Mouse (Mus musculus) thymus, adult 2 months (tissue): ENCODE measurements around the gene Gm20388. TPM values are rescaled to one million over a fixed set of nuclear protein-coding genes. Genes with fewer than 3 reads are reported as not detected.
A peak's percentile ranks its signal among the peaks of the same experiment; 100 is the strongest.

Experiments
- DNase-seq: peaks from one replicate; pipeline ENCODE4 v3.0.0; 2021
- H3K27ac ChIP-seq: fragments of 200-500 bp; 2 replicates; pipeline ENCODE4 v1.5.1; 2012; ENCODE audit warnings: low read length, control low read depth; ENCODE audit not compliant: control insufficient read depth, insufficient read depth
- H3K27me3 ChIP-seq: fragments of 200-500 bp; 2 replicates; pipeline ENCODE4 v1.6.1; 2012; ENCODE audit warnings: mild to moderate bottlenecking, low read length, moderate library complexity, mixed read lengths; ENCODE audit not compliant: control insufficient read depth, insufficient read depth
- H3K36me3 ChIP-seq: fragments of 200-500 bp; 2 replicates; pipeline ENCODE4 v1.6.1; 2012; ENCODE audit warnings: mild to moderate bottlenecking, low read length, moderate library complexity; ENCODE audit not compliant: control insufficient read depth, insufficient read depth
- H3K4me1 ChIP-seq: fragments of 200-500 bp; replicated peaks from 2 replicates; pipeline ENCODE4 v1.6.1; 2012; ENCODE audit warnings: low read length; ENCODE audit not compliant: control insufficient read depth, insufficient read depth
- H3K4me3 ChIP-seq: fragments of 200-500 bp; 2 replicates; pipeline ENCODE4 v1.5.1; 2012; ENCODE audit warnings: mild to moderate bottlenecking, low read length, control low read depth, moderate library complexity; ENCODE audit not compliant: control insufficient read depth, insufficient read depth
- CTCF ChIP-seq: fragments of 200-500 bp; IDR thresholded peaks from 2 replicates; pipeline ENCODE4 v1.5.1; 2012; ENCODE audit warnings: mild to moderate bottlenecking, control low read depth, low read length, moderate library complexity, borderline replicate concordance; ENCODE audit not compliant: control insufficient read depth, poor library complexity, insufficient read depth; ENCODE audit errors: extremely low read depth
- POLR2A ChIP-seq: fragments of 200-500 bp; IDR thresholded peaks from 2 replicates; pipeline ENCODE4 v1.6.1; 2012; ENCODE audit warnings: mild to moderate bottlenecking, low read length, control low read depth, moderate library complexity; ENCODE audit not compliant: control insufficient read depth, poor library complexity, insufficient read depth; ENCODE audit errors: extremely low read depth
- WGBS: fragments of 180-500 bp; shearing (Covaris S2); methylation state at CpG from one replicate; pipeline ENCODE4 v1.1.7; 2018; 5-methylcytosine and 5-hydroxymethylcytosine counted together
- polyA plus RNA-seq: library from polyadenylated mRNA; depleted of rRNA; stranded (reverse); fragments of >200 nt; gene quantifications from 2 replicates; pipeline ENCODE4 v1.2.3, GENCODE M21; 2012

The Gm20388 gene
- polyA plus RNA-seq, 1 experiment, result 103 TPM

GRCm38 (mm10) chr8:122680171-122680570 is 2769.5 kb downstream of the Gm20388 start:
- H3K4me1 ChIP-seq, result peaks cover 53% of the 10 kb centered on the region
- H3K27me3 ChIP-seq, result no peaks in the 10 kb centered on the region
- H3K27ac ChIP-seq, result peak overlapping the region; percentile 33; the same call in 1 of the 2 replicates
- WGBS, result 16% methylated on average over 7 of the region's 7 CpGs
- TF ChIP-seq POLR2A (no peak), CTCF (no peak)
- DNase-seq, result no peak
- no peak overlapping the region for H3K4me3 ChIP-seq
- H3K36me3 ChIP-seq, result no peaks in the 10 kb centered on the region

GRCm38 (mm10) chr8:122682820-122683219 is 2772.2 kb downstream of the Gm20388 start:
- Histone ChIP-seq H3K27ac (no peak overlapping the region), H3K36me3 (no peaks in the 10 kb centered on the region), H3K27me3 (no peaks in the 10 kb centered on the region), H3K4me3 (no peak overlapping the region), H3K4me1 (peaks cover 30% of the 10 kb centered on the region)
- 94% methylated on average over 11 of the region's 11 CpGs for WGBS
- no peak for DNase-seq
- TF ChIP-seq CTCF (no peak), POLR2A (no peak)

- H3K36me3 ChIP-seq, result no peaks in the 10 kb centered on the region
- H3K4me1 ChIP-seq, result peaks cover 19% of the 10 kb centered on the region
- H3K27me3 ChIP-seq, result no peaks in the 10 kb centered on the region
- H3K4me3 ChIP-seq, result no peak overlapping the region
- TF ChIP-seq POLR2A (no peak), CTCF (no peak)
- DNase-seq, result no peak
- WGBS, result 91% methylated on average over 19 of the region's 19 CpGs
- no peak overlapping the region for H3K27ac ChIP-seq
Measured at GRCm38 (mm10) chr8:122685097-122685861, 2774.6 kb downstream of the Gm20388 start.

GRCm38 (mm10) chr8:122686879-122687278 is 2776.2 kb downstream of the Gm20388 start:
- no peaks in the 10 kb centered on the region for H3K36me3 ChIP-seq
- no peak overlapping the region for H3K27ac ChIP-seq
- no peaks in the 10 kb centered on the region for H3K27me3 ChIP-seq
- DNase-seq, result no peak
- peaks cover 24% of the 10 kb centered on the region for H3K4me1 ChIP-seq
- no peak for TF ChIP-seq POLR2A
- no peak for TF ChIP-seq CTCF
- H3K4me3 ChIP-seq, result no peak overlapping the region
- 95% methylated on average over 9 of the region's 9 CpGs for WGBS

GRCm38 (mm10) chr8:122689315-122689714 is 2778.7 kb downstream of the Gm20388 start:
- no peak for TF ChIP-seq POLR2A
- no peak for TF ChIP-seq CTCF
- no peak overlapping the region for H3K27ac ChIP-seq
- no peaks in the 10 kb centered on the region for H3K27me3 ChIP-seq
- H3K4me3 ChIP-seq, result no peak overlapping the region
- no peaks in the 10 kb centered on the region; the same call in 1 of the 2 replicates for H3K36me3 ChIP-seq
- 90% methylated on average over 1 of the region's 1 CpGs for WGBS
- H3K4me1 ChIP-seq, result peaks cover 38% of the 10 kb centered on the region
- DNase-seq, result no peak

- H3K27ac ChIP-seq, result peak overlapping the region; percentile 13; the same call in 1 of the 2 replicates
- DNase-seq, result no peak
Measured at GRCm38 (mm10) chr8:122691018-122691417, 2780.4 kb downstream of the Gm20388 start.

More at GRCm38 (mm10) chr8:122691018-122691417, 2780.4 kb downstream of the Gm20388 start:
- WGBS, result 91% methylated on average over 6 of the region's 6 CpGs
- H3K4me3 ChIP-seq, result no peak overlapping the region
- no peaks in the 10 kb centered on the region for H3K27me3 ChIP-seq
- H3K4me1 ChIP-seq, result peaks cover 55% of the 10 kb centered on the region
- H3K36me3 ChIP-seq, result no peaks in the 10 kb centered on the region; the same call in 1 of the 2 replicates
- TF ChIP-seq CTCF, result no peak
- no peak for TF ChIP-seq POLR2A
